Mouse (Mus musculus) brown adipose tissue, adult 24 weeks (tissue): ENCODE data around the gene Cdc123. TPM values are rescaled to one million over a fixed set of nuclear protein-coding genes. Genes with fewer than 3 reads are reported as not detected.

Source experiments
- H3K27ac ChIP-seq: fragments of 200-500 bp; replicated peaks from 2 replicates; pipeline ENCODE4 v1.5.1; 2012; ENCODE audit warnings: low read depth, mild to moderate bottlenecking, low read length
- H3K4me1 ChIP-seq: fragments of 200-500 bp; 2 replicates; pipeline ENCODE4 v1.6.1; 2012; ENCODE audit warnings: low read length, mixed read lengths; ENCODE audit not compliant: control insufficient read depth, insufficient read depth, insufficient read length
- H3K4me3 ChIP-seq: fragments of 200-500 bp; 2 replicates; pipeline ENCODE4 v1.5.1; 2012; ENCODE audit warnings: low read depth, mild to moderate bottlenecking, low read length, moderate library complexity; ENCODE audit not compliant: insufficient read depth
- polyA plus RNA-seq: library from polyadenylated mRNA; stranded (reverse); fragments of >200 nt; gene quantifications from 2 replicates; pipeline ENCODE4 v1.2.4, GENCODE M21; 2012; ENCODE audit not compliant: missing spikeins, insufficient read depth, insufficient read length

The Cdc123 gene
- polyA plus RNA-seq, 1 experiment: 101 TPM

- H3K27ac ChIP-seq: no peak overlapping the region
- no peak overlapping the region for H3K4me3 ChIP-seq
- H3K4me1 ChIP-seq: no peaks in the 10 kb centered on the region
Observed at GRCm38 (mm10) chr2:5772464-5772863, 72.5 kb downstream of the Cdc123 start.

- H3K27ac ChIP-seq: peak overlapping the region; percentile 62
Observed at GRCm38 (mm10) chr2:5770708-5771241, 74.2 kb downstream of the Cdc123 start.

GRCm38 (mm10) chr2:5769630-5770029 lies 75.3 kb downstream of the Cdc123 start:
- H3K4me3 ChIP-seq: no peak overlapping the region
- H3K4me1 ChIP-seq: no peaks in the 10 kb centered on the region
- no peak overlapping the region for H3K27ac ChIP-seq

More at GRCm38 (mm10) chr2:5770708-5771241, 74.2 kb downstream of the Cdc123 start:
- H3K4me3 ChIP-seq: no peak overlapping the region
- H3K4me1 ChIP-seq: no peaks in the 10 kb centered on the region

- Histone ChIP-seq H3K4me1 (no peaks in the 10 kb centered on the region), H3K4me3 (no peak overlapping the region), H3K27ac (no peak overlapping the region)
Observed at GRCm38 (mm10) chr2:5768946-5769345, 76.0 kb downstream of the Cdc123 start.

GRCm38 (mm10) chr2:5762031-5762430 lies 82.9 kb downstream of the Cdc123 start:
- H3K27ac ChIP-seq: no peak overlapping the region
- no peak overlapping the region for H3K4me3 ChIP-seq
- H3K4me1 ChIP-seq: no peaks in the 10 kb centered on the region

- Histone ChIP-seq H3K4me3 (no peak overlapping the region), H3K4me1 (no peaks in the 10 kb centered on the region), H3K27ac (no peak overlapping the region)
Observed at GRCm38 (mm10) chr2:5760479-5761008, 84.4 kb downstream of the Cdc123 start.

- Histone ChIP-seq H3K27ac (no peak overlapping the region), H3K4me1 (no peaks in the 10 kb centered on the region), H3K4me3 (no peak overlapping the region)
Observed at GRCm38 (mm10) chr2:5758569-5758968, 86.4 kb downstream of the Cdc123 start.

GRCm38 (mm10) chr2:5750872-5751271 lies 94.1 kb downstream of the Cdc123 start:
- Histone ChIP-seq H3K4me3 (no peak overlapping the region), H3K4me1 (no peaks in the 10 kb centered on the region), H3K27ac (no peak overlapping the region)

GRCm38 (mm10) chr2:5749210-5749609 lies 95.8 kb downstream of the Cdc123 start:
- no peak overlapping the region for H3K4me3 ChIP-seq
- no peaks in the 10 kb centered on the region for H3K4me1 ChIP-seq
- H3K27ac ChIP-seq: no peak overlapping the region

GRCm38 (mm10) chr2:5747545-5748043 lies 97.4 kb downstream of the Cdc123 start:
- no peak overlapping the region for H3K4me3 ChIP-seq
- no peak overlapping the region for H3K27ac ChIP-seq
- H3K4me1 ChIP-seq: no peaks in the 10 kb centered on the region

GRCm38 (mm10) chr2:5746529-5746928 lies 98.4 kb downstream of the Cdc123 start:
- Histone ChIP-seq H3K4me3 (no peak overlapping the region), H3K27ac (no peak overlapping the region), H3K4me1 (no peaks in the 10 kb centered on the region)

Other genes starting within 250 kb of the Cdc123 start
- 1.6 and 1.9 TPM in 2 replicates for gene Camk1d, start 130.6 kb downstream of the Cdc123 start, polyA plus RNA-seq
- gene Nudt5, start 145 bp downstream of the Cdc123 start, polyA plus RNA-seq: 72.0 and 99.9 TPM in 2 replicates
- not detected in 2 replicates for gene Gm13199, start 17.8 kb upstream of the Cdc123 start, polyA plus RNA-seq
- 11.4 and 17.1 TPM in 2 replicates for gene Sec61a2, start 50.3 kb upstream of the Cdc123 start, polyA plus RNA-seq
- gene Dhtkd1, start 97.6 kb upstream of the Cdc123 start, polyA plus RNA-seq: 1.8 and 2.1 TPM in 2 replicates
- 12.4 and 14.4 TPM in 2 replicates for gene Upf2, start 106.3 kb upstream of the Cdc123 start, polyA plus RNA-seq